Mouse (Mus musculus): ENCODE data around the gene Slc35d1. TPM values are rescaled to one million over a fixed set of nuclear protein-coding genes. Genes with fewer than 3 reads are reported as not detected.
A peak's percentile ranks its signal among the peaks of the same experiment; 100 is the strongest.

The Slc35d1 gene
- polyA plus RNA-seq, 1 experiment from 2014 or later, result 10.1 TPM

GRCm38 (mm10) chr4:103126533-103126932 is 88.4 kb downstream of the Slc35d1 start:
- Histone ChIP-seq H3K9me3 (replicated peaks) (no peaks in the 10 kb centered on the region), H3K4me3 (replicated peaks) (no peak overlapping the region), H3K4me2 (no peak overlapping the region), H3K9ac (replicated peaks) (no peak overlapping the region), H3K27me3 (replicated peaks) (no peaks in the 10 kb centered on the region), H3K36me3 (peaks cover 3% of the 10 kb centered on the region; the same call in 1 of the 2 replicates), H3K4me1 (no peaks in the 10 kb centered on the region), H3K27ac (replicated peaks) (no peak overlapping the region)
- no peak for ATAC-seq (ENCODE audit: low FRiP score)
- 92% methylated on average over 4 of the region's 4 CpGs for WGBS

GRCm38 (mm10) chr4:103123606-103124005 is 91.4 kb downstream of the Slc35d1 start:
- H3K4me3 ChIP-seq (replicated peaks), result no peak overlapping the region
- peaks cover 20% of the 10 kb centered on the region for H3K4me1 ChIP-seq
- H3K27ac ChIP-seq (replicated peaks), result no peak overlapping the region
- no peaks in the 10 kb centered on the region for H3K27me3 ChIP-seq (replicated peaks)
- no peaks in the 10 kb centered on the region for H3K36me3 ChIP-seq
- H3K9ac ChIP-seq (replicated peaks), result no peak overlapping the region
- no peaks in the 10 kb centered on the region for H3K9me3 ChIP-seq (replicated peaks)
- no peak for ATAC-seq (ENCODE audit: low FRiP score)
- no peak overlapping the region for H3K4me2 ChIP-seq

- Histone ChIP-seq H3K27me3 (replicated peaks) (no peaks in the 10 kb centered on the region), H3K36me3 (no peaks in the 10 kb centered on the region), H3K9me3 (replicated peaks) (no peaks in the 10 kb centered on the region), H3K4me2 (no peak overlapping the region), H3K4me1 (peaks cover 21% of the 10 kb centered on the region), H3K4me3 (replicated peaks) (no peak overlapping the region), H3K27ac (replicated peaks) (no peak overlapping the region), H3K9ac (replicated peaks) (no peak overlapping the region)
- ATAC-seq (ENCODE audit: low FRiP score), result no peak
- WGBS, result 56% methylated on average over 2 of the region's 2 CpGs
Measured at GRCm38 (mm10) chr4:103123086-103123485, 91.9 kb downstream of the Slc35d1 start.

- WGBS, result 88% methylated on average over 9 of the region's 9 CpGs
Measured at GRCm38 (mm10) chr4:103120874-103121389, 94.0 kb downstream of the Slc35d1 start.

More at GRCm38 (mm10) chr4:103120874-103121389, 94.0 kb downstream of the Slc35d1 start:
- ATAC-seq (ENCODE audit: low FRiP score), result no peak
- Histone ChIP-seq H3K27me3 (replicated peaks) (no peaks in the 10 kb centered on the region), H3K4me3 (replicated peaks) (no peak overlapping the region), H3K9me3 (replicated peaks) (no peaks in the 10 kb centered on the region), H3K4me1 (peaks cover 23% of the 10 kb centered on the region), H3K9ac (replicated peaks) (no peak overlapping the region), H3K36me3 (peaks cover 5% of the 10 kb centered on the region), H3K27ac (replicated peaks) (no peak overlapping the region), H3K4me2 (peak overlapping the region; percentile 89)

Other genes starting within 250 kb of the Slc35d1 start
- 2.7 and 3.2 TPM in 2 replicates for gene Tctex1d1, start 236.6 kb downstream of the Slc35d1 start, polyA plus RNA-seq (2015; fragmentation: Nextera tagmentation; extraction: Ambion mirVana)
- 1.0 and 1.5 TPM in 2 replicates for gene Insl5, start 188.3 kb downstream of the Slc35d1 start, polyA plus RNA-seq (2015; fragmentation: Nextera tagmentation; extraction: Ambion mirVana)
- 31.2 and 36.6 TPM in 2 replicates for gene Mier1, start 100.8 kb downstream of the Slc35d1 start, polyA plus RNA-seq (2015; fragmentation: Nextera tagmentation; extraction: Ambion mirVana)
- gene Wdr78, start 100.6 kb downstream of the Slc35d1 start, polyA plus RNA-seq (2015; fragmentation: Nextera tagmentation; extraction: Ambion mirVana), result 4.3 and 4.8 TPM in 2 replicates
- not detected in 2 replicates for gene 4921539E11Rik, start 75.7 kb upstream of the Slc35d1 start, polyA plus RNA-seq (2015; fragmentation: Nextera tagmentation; extraction: Ambion mirVana)
- gene Oma1, start 98.6 kb upstream of the Slc35d1 start, polyA plus RNA-seq (2015; fragmentation: Nextera tagmentation; extraction: Ambion mirVana), result 8.4 and 21.5 TPM in 2 replicates

Measured in neural tube, embryonic 15.5 days (tissue).